Mouse (Mus musculus): ENCODE measurements at regions not wholly inside any gene's neighbourhood (a gene's known extent, or its start where the extent isn't known, plus 50 kb on each side); places are given as distances from the start of the nearest gene placed in this dataset.
A peak's percentile ranks its signal among the peaks of the same experiment; 100 is the strongest.

- no peaks in the 10 kb centered on the region for H3K27me3 ChIP-seq (ENCODE audit: control insufficient read depth, insufficient read depth, low read length)
- H3K27ac ChIP-seq (ENCODE audit: low read depth, low read length): no peak overlapping the region
- peaks cover 6% of the 10 kb centered on the region; the same call in 1 of the 2 replicates for H3K4me1 ChIP-seq (ENCODE audit: control insufficient read depth, insufficient read depth, low read length)
- WGBS (ENCODE audit: insufficient replicate concordance): 6% methylated on average over 8 of the region's 8 CpGs
- no peaks in the 10 kb centered on the region for H3K36me3 ChIP-seq (ENCODE audit: control insufficient read depth, insufficient read depth, low read length)
- H3K4me2 ChIP-seq: no peak overlapping the region
- H3K9ac ChIP-seq (ENCODE audit: low read depth, low read length): no peak overlapping the region
- no peak for ATAC-seq (replicated peaks; ENCODE audit: insufficient number of reproducible peaks, low FRiP score, low TSS enrichment)
- no peaks in the 10 kb centered on the region for H3K9me3 ChIP-seq (replicated peaks; ENCODE audit: control insufficient read depth, low read length)
- no peak overlapping the region for H3K4me3 ChIP-seq (ENCODE audit: low read depth, low read length)
Observed at GRCm38 (mm10) chr8:107820174-107820760, 122.2 kb upstream of the Zfhx3 start.

GRCm38 (mm10) chr8:107821522-107821921, 120.9 kb upstream of the Zfhx3 start:
- H3K9ac ChIP-seq (ENCODE audit: low read depth, low read length): no peak overlapping the region
- no peaks in the 10 kb centered on the region for H3K27me3 ChIP-seq (ENCODE audit: control insufficient read depth, insufficient read depth, low read length)
- no peaks in the 10 kb centered on the region for H3K9me3 ChIP-seq (replicated peaks; ENCODE audit: control insufficient read depth, low read length)
- WGBS (ENCODE audit: insufficient replicate concordance): 55% methylated on average over 6 of the region's 6 CpGs
- no peak for ATAC-seq (replicated peaks; ENCODE audit: insufficient number of reproducible peaks, low FRiP score, low TSS enrichment)
- no peaks in the 10 kb centered on the region for H3K36me3 ChIP-seq (ENCODE audit: control insufficient read depth, insufficient read depth, low read length)
- H3K27ac ChIP-seq (ENCODE audit: low read depth, low read length): no peak overlapping the region
- H3K4me1 ChIP-seq (ENCODE audit: control insufficient read depth, insufficient read depth, low read length): peaks cover 6% of the 10 kb centered on the region; the same call in 1 of the 2 replicates
- no peak overlapping the region for H3K4me2 ChIP-seq
- H3K4me3 ChIP-seq (ENCODE audit: low read depth, low read length): no peak overlapping the region

- H3K9me3 ChIP-seq (replicated peaks; ENCODE audit: control insufficient read depth, low read length): no peaks in the 10 kb centered on the region
- H3K27me3 ChIP-seq (ENCODE audit: control insufficient read depth, insufficient read depth, low read length): no peaks in the 10 kb centered on the region
- H3K27ac ChIP-seq (ENCODE audit: low read depth, low read length): no peak overlapping the region
- peak overlapping the region; percentile 59 for H3K4me2 ChIP-seq
- no peaks in the 10 kb centered on the region for H3K36me3 ChIP-seq (ENCODE audit: control insufficient read depth, insufficient read depth, low read length)
- WGBS (ENCODE audit: insufficient replicate concordance): 11% methylated on average over 7 of the region's 7 CpGs
- no peak for ATAC-seq (replicated peaks; ENCODE audit: insufficient number of reproducible peaks, low FRiP score, low TSS enrichment)
- H3K4me3 ChIP-seq (ENCODE audit: low read depth, low read length): peak overlapping the region; percentile 22
- H3K4me1 ChIP-seq (ENCODE audit: control insufficient read depth, insufficient read depth, low read length): peaks cover 6% of the 10 kb centered on the region; the same call in 1 of the 2 replicates
- no peak overlapping the region for H3K9ac ChIP-seq (ENCODE audit: low read depth, low read length)
Observed at GRCm38 (mm10) chr8:107824096-107824495, 118.3 kb upstream of the Zfhx3 start.

- peak overlapping the region; percentile 22 for H3K4me3 ChIP-seq (ENCODE audit: low read depth, low read length)
- ATAC-seq (replicated peaks; ENCODE audit: insufficient number of reproducible peaks, low FRiP score, low TSS enrichment): no peak
- H3K9me3 ChIP-seq (replicated peaks; ENCODE audit: control insufficient read depth, low read length): no peaks in the 10 kb centered on the region
- WGBS (ENCODE audit: insufficient replicate concordance): 1% methylated on average over 14 of the region's 14 CpGs
- 0 out of 2 replicates have a peak overlapping the region, but pooled peaks have one; percentile 3 for H3K9ac ChIP-seq (ENCODE audit: low read depth, low read length)
- peaks cover 6% of the 10 kb centered on the region; the same call in 1 of the 2 replicates for H3K4me1 ChIP-seq (ENCODE audit: control insufficient read depth, insufficient read depth, low read length)
- no peaks in the 10 kb centered on the region for H3K27me3 ChIP-seq (ENCODE audit: control insufficient read depth, insufficient read depth, low read length)
- H3K4me2 ChIP-seq: peak overlapping the region; percentile 59
- H3K27ac ChIP-seq (ENCODE audit: low read depth, low read length): no peak overlapping the region
- no peaks in the 10 kb centered on the region for H3K36me3 ChIP-seq (ENCODE audit: control insufficient read depth, insufficient read depth, low read length)
Observed at GRCm38 (mm10) chr8:107824640-107825039, 117.8 kb upstream of the Zfhx3 start.

GRCm38 (mm10) chr8:107827500-107828125, 114.8 kb upstream of the Zfhx3 start:
- no peaks in the 10 kb centered on the region for H3K27me3 ChIP-seq (ENCODE audit: control insufficient read depth, insufficient read depth, low read length)
- H3K4me1 ChIP-seq (ENCODE audit: control insufficient read depth, insufficient read depth, low read length): no peaks in the 10 kb centered on the region
- no peak overlapping the region for H3K4me2 ChIP-seq
- no peak overlapping the region for H3K27ac ChIP-seq (ENCODE audit: low read depth, low read length)
- H3K36me3 ChIP-seq (ENCODE audit: control insufficient read depth, insufficient read depth, low read length): no peaks in the 10 kb centered on the region
- no peak overlapping the region for H3K9ac ChIP-seq (ENCODE audit: low read depth, low read length)
- no peak overlapping the region for H3K4me3 ChIP-seq (ENCODE audit: low read depth, low read length)
- ATAC-seq (replicated peaks; ENCODE audit: insufficient number of reproducible peaks, low FRiP score, low TSS enrichment): no peak
- H3K9me3 ChIP-seq (replicated peaks; ENCODE audit: control insufficient read depth, low read length): no peaks in the 10 kb centered on the region
- WGBS (ENCODE audit: insufficient replicate concordance): 60% methylated on average over 17 of the region's 17 CpGs

GRCm38 (mm10) chr8:107828541-107828940, 113.9 kb upstream of the Zfhx3 start:
- no peak overlapping the region for H3K4me2 ChIP-seq
- H3K4me1 ChIP-seq (ENCODE audit: control insufficient read depth, insufficient read depth, low read length): no peaks in the 10 kb centered on the region
- no peak overlapping the region for H3K27ac ChIP-seq (ENCODE audit: low read depth, low read length)
- H3K36me3 ChIP-seq (ENCODE audit: control insufficient read depth, insufficient read depth, low read length): no peaks in the 10 kb centered on the region
- H3K9me3 ChIP-seq (replicated peaks; ENCODE audit: control insufficient read depth, low read length): no peaks in the 10 kb centered on the region
- no peak overlapping the region for H3K9ac ChIP-seq (ENCODE audit: low read depth, low read length)
- no peak overlapping the region for H3K4me3 ChIP-seq (ENCODE audit: low read depth, low read length)
- WGBS (ENCODE audit: insufficient replicate concordance): 81% methylated on average over 5 of the region's 5 CpGs
- no peaks in the 10 kb centered on the region for H3K27me3 ChIP-seq (ENCODE audit: control insufficient read depth, insufficient read depth, low read length)
- ATAC-seq (replicated peaks; ENCODE audit: insufficient number of reproducible peaks, low FRiP score, low TSS enrichment): no peak

- Histone ChIP-seq H3K4me3 (ENCODE audit: low read depth, low read length) (no peak overlapping the region), H3K36me3 (ENCODE audit: control insufficient read depth, insufficient read depth, low read length) (no peaks in the 10 kb centered on the region), H3K9me3 (replicated peaks; ENCODE audit: control insufficient read depth, low read length) (no peaks in the 10 kb centered on the region), H3K27ac (ENCODE audit: low read depth, low read length) (no peak overlapping the region), H3K4me1 (ENCODE audit: control insufficient read depth, insufficient read depth, low read length) (no peaks in the 10 kb centered on the region), H3K9ac (ENCODE audit: low read depth, low read length) (no peak overlapping the region), H3K4me2 (no peak overlapping the region), H3K27me3 (ENCODE audit: control insufficient read depth, insufficient read depth, low read length) (no peaks in the 10 kb centered on the region)
- 83% methylated on average over 10 of the region's 10 CpGs for WGBS (ENCODE audit: insufficient replicate concordance)
- ATAC-seq (replicated peaks; ENCODE audit: insufficient number of reproducible peaks, low FRiP score, low TSS enrichment): no peak
Observed at GRCm38 (mm10) chr8:107833481-107833880, 109.0 kb upstream of the Zfhx3 start.

GRCm38 (mm10) chr8:107846141-107846540, 96.3 kb upstream of the Zfhx3 start:
- H3K27me3 ChIP-seq (ENCODE audit: control insufficient read depth, insufficient read depth, low read length): no peaks in the 10 kb centered on the region
- H3K9ac ChIP-seq (ENCODE audit: low read depth, low read length): no peak overlapping the region
- no peak for ATAC-seq (replicated peaks; ENCODE audit: insufficient number of reproducible peaks, low FRiP score, low TSS enrichment)
- H3K27ac ChIP-seq (ENCODE audit: low read depth, low read length): no peak overlapping the region
- WGBS (ENCODE audit: insufficient replicate concordance): 83% methylated on average over 3 of the region's 3 CpGs
- H3K9me3 ChIP-seq (replicated peaks; ENCODE audit: control insufficient read depth, low read length): no peaks in the 10 kb centered on the region
- no peaks in the 10 kb centered on the region for H3K36me3 ChIP-seq (ENCODE audit: control insufficient read depth, insufficient read depth, low read length)
- H3K4me3 ChIP-seq (ENCODE audit: low read depth, low read length): no peak overlapping the region
- H3K4me1 ChIP-seq (ENCODE audit: control insufficient read depth, insufficient read depth, low read length): no peaks in the 10 kb centered on the region
- H3K4me2 ChIP-seq: no peak overlapping the region

Measured in heart, embryonic 11.5 days (tissue).